Comparison of ENCODE assay signal across 8 mouse cellular contexts in the genomic region with DNA sequence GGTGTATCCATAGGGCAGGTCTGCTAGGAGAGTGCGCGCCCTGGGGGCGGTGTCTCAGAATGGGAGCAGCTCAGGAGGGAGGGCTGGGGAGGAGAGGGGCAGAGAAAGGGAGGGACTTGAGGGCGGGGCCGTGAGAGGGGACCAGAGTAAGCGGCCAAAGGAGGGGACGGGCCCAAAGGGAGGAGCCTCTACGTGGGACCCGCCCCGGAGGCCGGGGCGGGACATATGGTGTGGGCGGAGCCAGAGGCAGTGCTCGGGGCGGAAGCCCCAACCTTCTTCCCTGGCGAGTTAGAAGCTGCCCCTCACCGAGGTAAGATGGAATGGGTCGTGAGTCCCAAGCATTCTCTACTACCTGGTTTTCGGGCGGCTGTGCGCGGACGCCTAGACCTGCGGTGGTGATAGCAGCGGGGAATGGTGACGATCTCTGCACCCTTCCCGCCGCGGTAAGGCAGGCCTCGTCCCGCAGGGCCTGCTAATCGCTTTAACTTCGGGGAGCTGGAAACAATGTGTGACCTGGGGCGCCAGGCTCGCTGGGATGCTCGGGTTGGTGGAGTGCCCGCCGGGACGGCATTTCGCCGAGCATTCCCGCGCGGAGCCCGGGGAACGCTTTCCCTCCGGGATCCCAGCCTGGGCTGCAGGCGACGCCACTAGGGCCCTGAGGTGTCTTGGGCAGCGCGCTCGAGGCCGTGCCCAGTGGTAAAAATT. TPM values are rescaled to one million over a fixed set of nuclear protein-coding genes. Genes with fewer than 3 reads are reported as not detected.
DNase-seq lines count a peak whose midpoint lies in the region; ATAC-seq and TF ChIP-seq lines count a peak whose summit lies in the region.

A gene (plus strand): TSS at position 219 of the 705 bp plus-strand sequence.

- peak within 1 kb of the TSS; percentile 89 for H3K9ac ChIP-seq in hindbrain, embryonic 13.5 days

- no peaks in the 10 kb centered on the region for H3K27me3 ChIP-seq in Patski
- H3K27me3 ChIP-seq in hindbrain, embryonic 13.5 days: no peaks in the 10 kb centered on the region

- peak within 1 kb of the TSS; percentile 78 for H3K4me2 ChIP-seq in hindbrain, embryonic 13.5 days

- H3K36me3 ChIP-seq in hindbrain, embryonic 13.5 days: peaks cover 10% of the 10 kb centered on the region

- no peak for TF ChIP-seq CTCF in Patski (IDR thresholded peaks at IDR 0.05)

- in situ Hi-C loops in Patski (cut with MboI; ENCODE audit: low pct_unique_long_range_greater_than_20kb): no loop called here

- CTCF ChIA-PET in Patski (lab: Charles Lee): no interaction called here

- WGBS in hindbrain, embryonic 13.5 days: under 1% methylated on average over 52 of the region's 53 CpGs

- H3K9me3 ChIP-seq in hindbrain, embryonic 13.5 days: no peaks in the 10 kb centered on the region

- POLR2A ChIA-PET in Patski (lab: Charles Lee): no interaction called here

- peaks cover 11% of the 10 kb centered on the region for H3K4me1 ChIP-seq in hindbrain, embryonic 13.5 days (replicated peaks)

- DNase-seq in Patski (ENCODE audit: low read depth, low spot score): no peak
- peak; percentile 87 to 89 for DNase-seq in cerebellum, postnatal 14 days
- DNase-seq in frontal cortex, postnatal 14 days (ENCODE audit: low spot score in 2 of 2): peak; percentile 77 to 83
- DNase-seq in layer of hippocampus, postnatal 25 days (ENCODE audit: extremely low spot score in 1 of 2, low spot score in 1 of 2): peak; percentile 63 to 65
- peak; percentile 94 for DNase-seq in lung, postnatal 25 days (ENCODE audit: low spot score)
- DNase-seq in retina, embryonic 14.5 days (ENCODE audit: low spot score): peak; percentile 93
- peak; percentile 95 for DNase-seq in thymus, postnatal 4 days

- peak within 1 kb of the TSS; percentile 82 for H3K4me3 ChIP-seq in hindbrain, embryonic 13.5 days

- H3K27ac ChIP-seq in hindbrain, embryonic 13.5 days: peak within 1 kb of the TSS; percentile 76

- ATAC-seq in Patski: peak; percentile 99
- ATAC-seq in hindbrain, embryonic 13.5 days (ENCODE audit: low FRiP score): peak; percentile 98

RNA-seq across cellular contexts. Expression of the gene that starts here (rescaled TPM):
- 242 TPM for polyA plus RNA-seq in Patski (2021)
- 245 and 255 TPM in 2 replicates for polyA plus RNA-seq in hindbrain, embryonic 13.5 days (2015; fragmentation: Nextera tagmentation; extraction: Ambion mirVana)
- total RNA-seq in layer of hippocampus, postnatal 25 days (2021): 10 to 100 TPM; 79.6 to 97.1 TPM
